Mouse (Mus musculus) megakaryocyte, embryonic 14.5 days (primary cell): ENCODE measurements around the gene Hoxc5.

Experiments
- FLI1 ChIP-seq: IDR thresholded peaks from 2 replicates; pipeline ENCODE4 v1.6.1; 2012; ENCODE audit warnings: low read length, inconsistent platforms, mixed read lengths
- GATA1 ChIP-seq: IDR thresholded peaks from 3 replicates; pipeline ENCODE4 v1.6.1; 2012; ENCODE audit warnings: mixed read lengths, low read length, inconsistent platforms, borderline replicate concordance

DNA sequence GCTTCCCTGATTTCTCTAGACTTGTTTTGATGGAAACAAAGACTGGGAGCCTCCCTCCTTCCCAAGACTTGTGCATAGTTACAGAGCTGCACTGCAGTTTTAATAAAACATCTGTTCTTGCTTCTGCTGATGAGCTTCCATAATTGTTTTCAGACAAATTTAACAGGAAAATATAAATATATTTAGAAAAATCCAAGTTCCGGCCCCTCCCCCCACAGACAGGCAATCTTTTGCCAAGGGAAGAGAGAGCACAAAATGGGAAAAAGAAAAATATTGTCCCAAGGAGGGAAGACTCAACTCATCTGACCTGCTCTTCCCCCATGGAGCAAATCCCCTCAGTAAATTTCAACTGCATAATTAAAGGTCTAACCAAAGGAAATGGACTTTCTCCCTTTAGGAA, 39.1 kb downstream of the Hoxc5 start:
- TF ChIP-seq GATA1 (no peak), FLI1 (no peak)
